Mouse (Mus musculus) neural tube, embryonic 14.5 days (tissue): ENCODE data around the gene Gm4869. TPM values are rescaled to one million over a fixed set of nuclear protein-coding genes. Genes with fewer than 3 reads are reported as not detected.
"Not testable (repeated sequence)": the region's sequence is repeated elsewhere in the genome, so short reads cannot be mapped to it uniquely, and the experiment has no call there.

Source experiments
- ATAC-seq: fragments of 200-750 bp; cut with Nextera tagmentation; 2 replicates; pipeline ENCODE4 v1.8.0; 2017; ENCODE audit warnings: low read depth, mild to moderate bottlenecking, moderate TSS enrichment, moderate library complexity
- H3K27ac ChIP-seq: fragments of 300-500 bp; sonication (generic); 2 replicates; pipeline ENCODE4 v1.5.1; 2014; ENCODE audit warnings: low read depth, mild to moderate bottlenecking, control low read depth, low read length, moderate library complexity, mixed read lengths
- H3K27me3 ChIP-seq: fragments of 300-500 bp; sonication (generic); 2 replicates; pipeline ENCODE4 v1.6.1; 2014; ENCODE audit warnings: low read length; ENCODE audit not compliant: control insufficient read depth, insufficient read depth
- H3K36me3 ChIP-seq: fragments of 300-500 bp; sonication (generic); 2 replicates; pipeline ENCODE4 v1.6.1; 2014; ENCODE audit warnings: low read length, mixed read lengths; ENCODE audit not compliant: control insufficient read depth, insufficient read depth
- H3K4me1 ChIP-seq: fragments of 300-500 bp; sonication (generic); 2 replicates; pipeline ENCODE4 v1.6.1; 2014; ENCODE audit warnings: low read length; ENCODE audit not compliant: control insufficient read depth, insufficient read depth
- H3K4me2 ChIP-seq: fragments of 300-500 bp; sonication (generic); 2 replicates; pipeline ENCODE4 v1.6.1; 2014; ENCODE audit warnings: mild to moderate bottlenecking, low read depth, low read length, control low read depth
- H3K4me3 ChIP-seq: fragments of 300-500 bp; sonication (generic); 2 replicates; pipeline ENCODE4 v1.5.1; 2014; ENCODE audit warnings: low read depth, low read length, control low read depth, mixed read lengths
- H3K9ac ChIP-seq: fragments of 300-500 bp; sonication (generic); replicated peaks from 2 replicates; pipeline ENCODE4 v1.6.1; 2014; ENCODE audit warnings: low read depth, mild to moderate bottlenecking, control low read depth, low read length, mixed read lengths
- H3K9me3 ChIP-seq: fragments of 300-500 bp; sonication (generic); 2 replicates; pipeline ENCODE4 v1.6.1; 2016; ENCODE audit warnings: low read length; ENCODE audit not compliant: control insufficient read depth
- WGBS: fragments of 180-500 bp; shearing (Covaris S2); extraction: QIAGEN DNeasy Blood & Tissue Kit; methylation state at CpG from one replicate; pipeline ENCODE4 v1.1.7; 2014; 5-methylcytosine and 5-hydroxymethylcytosine counted together
- polyA plus RNA-seq: library from polyadenylated mRNA; unstranded; fragments of >200 nt; fragmentation: Nextera tagmentation; extraction: Ambion mirVana; gene quantifications from 2 replicates; pipeline ENCODE4 v1.2.1, GENCODE M21; 2014

Gene Gm4869
- polyA plus RNA-seq, 1 experiment from 2014 or later: not detected

- Histone ChIP-seq H3K27me3 (no peaks in the 10 kb centered on the region), H3K9ac (no peak overlapping the region), H3K4me2 (no peak overlapping the region), H3K36me3 (no peaks in the 10 kb centered on the region), H3K27ac (no peak overlapping the region), H3K4me3 (no peak overlapping the region), H3K9me3 (no peaks in the 10 kb centered on the region), H3K4me1 (no peaks in the 10 kb centered on the region)
- ATAC-seq: no peak
Measured at GRCm38 (mm10) chr5:140454488-140454887, 9.0 kb downstream of the Gm4869 start.

- Histone ChIP-seq H3K4me2 (no peak overlapping the region), H3K36me3 (no peaks in the 10 kb centered on the region), H3K4me3 (no peak overlapping the region), H3K27ac (no peak overlapping the region), H3K27me3 (no peaks in the 10 kb centered on the region), H3K4me1 (no peaks in the 10 kb centered on the region), H3K9me3 (no peaks in the 10 kb centered on the region), H3K9ac (no peak overlapping the region)
- 62% methylated on average over 2 of the region's 2 CpGs for WGBS
- ATAC-seq: no peak
Measured at GRCm38 (mm10) chr5:140455466-140455865, 10.0 kb downstream of the Gm4869 start.

GRCm38 (mm10) chr5:140461476-140461875, 16.0 kb downstream of the Gm4869 start:
- 77% methylated on average over 3 of the region's 3 CpGs for WGBS
- no peaks in the 10 kb centered on the region for H3K4me1 ChIP-seq
- no peak overlapping the region for H3K9ac ChIP-seq
- no peak for ATAC-seq
- no peak overlapping the region for H3K4me2 ChIP-seq
- no peak overlapping the region for H3K27ac ChIP-seq
- H3K4me3 ChIP-seq: no peak overlapping the region
- H3K27me3 ChIP-seq: no peaks in the 10 kb centered on the region
- H3K9me3 ChIP-seq: no peaks in the 10 kb centered on the region
- no peaks in the 10 kb centered on the region for H3K36me3 ChIP-seq

- H3K4me3 ChIP-seq, H3K9ac ChIP-seq, ATAC-seq, H3K27me3 ChIP-seq, H3K27ac ChIP-seq, H3K9me3 ChIP-seq, H3K4me2 ChIP-seq, H3K36me3 ChIP-seq, H3K4me1 ChIP-seq: not testable (repeated sequence)
- WGBS: 92% methylated on average over 2 of the region's 2 CpGs
Measured at GRCm38 (mm10) chr5:140463151-140463550, 17.7 kb downstream of the Gm4869 start.

- no peak for ATAC-seq
- Histone ChIP-seq H3K4me1 (no peaks in the 10 kb centered on the region), H3K4me3 (no peak overlapping the region), H3K9me3 (no peaks in the 10 kb centered on the region), H3K36me3 (no peaks in the 10 kb centered on the region), H3K27me3 (no peaks in the 10 kb centered on the region), H3K4me2 (no peak overlapping the region), H3K9ac (no peak overlapping the region), H3K27ac (no peak overlapping the region)
- 84% methylated on average over 2 of the region's 2 CpGs for WGBS
Measured at GRCm38 (mm10) chr5:140464943-140465342, 19.5 kb downstream of the Gm4869 start.

GRCm38 (mm10) chr5:140472336-140472735, 26.9 kb downstream of the Gm4869 start:
- Histone ChIP-seq H3K4me2 (no peak overlapping the region), H3K4me1 (no peaks in the 10 kb centered on the region), H3K27me3 (no peaks in the 10 kb centered on the region), H3K27ac (no peak overlapping the region), H3K4me3 (no peak overlapping the region), H3K9ac (no peak overlapping the region), H3K36me3 (no peaks in the 10 kb centered on the region), H3K9me3 (no peaks in the 10 kb centered on the region)
- 85% methylated on average over 3 of the region's 3 CpGs for WGBS
- ATAC-seq: no peak

- Histone ChIP-seq H3K27ac (no peak overlapping the region), H3K4me3 (no peak overlapping the region), H3K4me2 (no peak overlapping the region), H3K9me3 (no peaks in the 10 kb centered on the region), H3K36me3 (no peaks in the 10 kb centered on the region), H3K4me1 (no peaks in the 10 kb centered on the region), H3K27me3 (no peaks in the 10 kb centered on the region), H3K9ac (no peak overlapping the region)
- WGBS: 87% methylated on average over 4 of the region's 4 CpGs
- ATAC-seq: no peak
Measured at GRCm38 (mm10) chr5:140481458-140481857, 36.0 kb downstream of the Gm4869 start.

- WGBS: 61% methylated on average over 6 of the region's 6 CpGs
- H3K27me3 ChIP-seq: no peaks in the 10 kb centered on the region
- H3K4me1 ChIP-seq: no peaks in the 10 kb centered on the region
- no peaks in the 10 kb centered on the region for H3K36me3 ChIP-seq
- no peak overlapping the region for H3K4me3 ChIP-seq
- no peak overlapping the region for H3K27ac ChIP-seq
- H3K9me3 ChIP-seq: no peaks in the 10 kb centered on the region
- H3K4me2 ChIP-seq: no peak overlapping the region
- no peak for ATAC-seq
- H3K9ac ChIP-seq: no peak overlapping the region
Measured at GRCm38 (mm10) chr5:140491142-140491541, 45.7 kb downstream of the Gm4869 start.

- Histone ChIP-seq H3K27ac (no peak overlapping the region), H3K27me3 (no peaks in the 10 kb centered on the region), H3K4me2 (no peak overlapping the region), H3K9me3 (no peaks in the 10 kb centered on the region), H3K9ac (no peak overlapping the region), H3K4me1 (no peaks in the 10 kb centered on the region), H3K4me3 (no peak overlapping the region), H3K36me3 (no peaks in the 10 kb centered on the region)
- ATAC-seq: no peak
- 37% methylated on average over 11 of the region's 11 CpGs for WGBS
Measured at GRCm38 (mm10) chr5:140492684-140493233, 47.3 kb downstream of the Gm4869 start.
